Mouse (Mus musculus): Measurements from ENCODE around the gene Gm527.

Gene Gm527

GRCm38 (mm10) chr12:64917578-64918471, at the start of gene Gm527:
TSS of gene Gm527 (plus strand) at chr12:64917906.
- peak; percentile 97 for DNase-seq (ENCODE audit: low spot score)

DNA sequence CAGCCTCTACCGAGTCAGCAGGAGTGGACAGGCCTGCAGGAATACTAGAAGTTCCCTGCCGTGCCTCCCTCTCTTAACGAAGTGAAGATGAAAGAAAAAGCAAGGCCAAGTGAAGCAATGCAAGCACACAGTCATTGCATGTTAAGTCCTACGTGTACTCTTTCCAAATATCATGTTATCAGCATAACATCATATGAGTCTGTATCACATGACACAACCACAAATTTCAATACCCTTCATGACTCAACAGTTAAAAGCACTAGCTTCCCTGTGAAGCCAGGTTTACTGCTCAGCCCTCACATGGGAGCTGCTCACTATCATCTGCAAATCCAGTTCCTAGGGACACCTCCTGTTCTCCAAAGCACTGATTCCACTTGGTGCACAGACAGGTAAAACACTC, 46.6 kb upstream of the Gm527 start:
- no peak for DNase-seq (ENCODE audit: low spot score)

GRCm38 (mm10) chr12:64897060-64897730, 20.5 kb upstream of the Gm527 start:
- DNase-seq (ENCODE audit: low spot score): peak; percentile 63

DNA sequence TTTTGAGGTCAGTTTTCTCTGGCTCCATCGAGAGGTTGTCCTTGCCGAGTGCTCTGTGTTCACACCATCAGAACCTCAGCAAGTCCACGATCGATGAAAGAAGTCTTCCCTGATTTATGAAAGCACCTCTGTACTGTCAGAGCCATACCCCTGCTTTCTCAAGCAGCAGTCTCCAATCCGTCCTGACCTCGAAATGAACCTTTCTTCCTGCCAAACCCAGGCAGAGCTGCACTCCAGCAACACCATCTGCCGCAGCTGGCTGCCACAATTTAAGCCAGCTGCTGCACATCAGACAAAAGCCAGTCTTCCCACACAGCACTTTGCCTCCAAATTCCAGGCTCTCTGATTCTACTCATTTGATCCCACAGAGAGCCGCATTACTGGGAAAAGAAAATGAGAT, 15.2 kb upstream of the Gm527 start:
- peak; percentile 77 for DNase-seq (ENCODE audit: low spot score)

DNA sequence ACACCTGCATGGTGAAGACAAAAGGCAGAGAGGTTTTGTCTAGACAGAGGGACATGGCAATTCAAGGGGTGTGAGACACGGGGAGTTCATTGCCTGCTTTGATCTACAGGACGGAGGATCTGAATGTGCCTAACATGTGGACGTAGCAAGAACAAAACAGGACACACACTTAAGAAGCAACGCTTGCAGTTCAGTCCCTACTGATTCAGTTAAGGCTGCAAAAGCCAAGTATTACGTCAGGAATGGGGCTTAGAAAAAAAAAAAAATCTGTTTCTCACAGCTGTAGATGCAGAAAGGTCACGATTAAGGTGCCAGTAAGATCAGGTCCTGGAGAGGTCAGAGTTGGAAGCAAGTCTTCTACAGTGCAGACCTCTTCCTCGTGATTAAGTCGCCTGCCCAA, 14.5 kb upstream of the Gm527 start:
- no peak for DNase-seq (ENCODE audit: low spot score)

GRCm38 (mm10) chr12:64912996-64913395, 4.7 kb upstream of the Gm527 start:
- DNase-seq (ENCODE audit: low spot score): no peak

GRCm38 (mm10) chr12:64916735-64917134, 971 bp upstream of the Gm527 start:
- DNase-seq (ENCODE audit: low spot score): no peak

GRCm38 (mm10) chr12:64937493-64937892, 19.8 kb downstream of the Gm527 start:
- DNase-seq (ENCODE audit: low spot score): peak; percentile 15

DNA sequence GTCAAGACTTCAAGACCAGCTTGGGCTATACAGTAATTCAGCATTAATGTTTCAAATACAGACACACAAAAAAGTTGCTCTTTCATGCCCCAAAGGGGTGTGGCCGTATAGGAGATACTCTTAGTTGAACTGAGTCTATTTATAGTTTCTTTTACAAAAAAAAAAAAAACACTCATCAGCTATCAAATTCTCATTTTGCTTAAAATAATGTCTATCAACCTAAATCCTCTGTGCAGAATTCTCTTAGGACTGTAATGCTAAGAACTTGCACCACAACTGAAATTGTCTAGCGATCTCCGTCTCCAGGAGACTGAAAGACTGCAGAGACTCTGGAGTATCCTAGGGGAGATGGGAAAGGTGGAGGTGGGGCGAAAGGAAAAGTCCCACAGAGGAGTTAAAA, 46.9 kb downstream of the Gm527 start:
- peak; percentile 22 for DNase-seq (ENCODE audit: low spot score)

DNA sequence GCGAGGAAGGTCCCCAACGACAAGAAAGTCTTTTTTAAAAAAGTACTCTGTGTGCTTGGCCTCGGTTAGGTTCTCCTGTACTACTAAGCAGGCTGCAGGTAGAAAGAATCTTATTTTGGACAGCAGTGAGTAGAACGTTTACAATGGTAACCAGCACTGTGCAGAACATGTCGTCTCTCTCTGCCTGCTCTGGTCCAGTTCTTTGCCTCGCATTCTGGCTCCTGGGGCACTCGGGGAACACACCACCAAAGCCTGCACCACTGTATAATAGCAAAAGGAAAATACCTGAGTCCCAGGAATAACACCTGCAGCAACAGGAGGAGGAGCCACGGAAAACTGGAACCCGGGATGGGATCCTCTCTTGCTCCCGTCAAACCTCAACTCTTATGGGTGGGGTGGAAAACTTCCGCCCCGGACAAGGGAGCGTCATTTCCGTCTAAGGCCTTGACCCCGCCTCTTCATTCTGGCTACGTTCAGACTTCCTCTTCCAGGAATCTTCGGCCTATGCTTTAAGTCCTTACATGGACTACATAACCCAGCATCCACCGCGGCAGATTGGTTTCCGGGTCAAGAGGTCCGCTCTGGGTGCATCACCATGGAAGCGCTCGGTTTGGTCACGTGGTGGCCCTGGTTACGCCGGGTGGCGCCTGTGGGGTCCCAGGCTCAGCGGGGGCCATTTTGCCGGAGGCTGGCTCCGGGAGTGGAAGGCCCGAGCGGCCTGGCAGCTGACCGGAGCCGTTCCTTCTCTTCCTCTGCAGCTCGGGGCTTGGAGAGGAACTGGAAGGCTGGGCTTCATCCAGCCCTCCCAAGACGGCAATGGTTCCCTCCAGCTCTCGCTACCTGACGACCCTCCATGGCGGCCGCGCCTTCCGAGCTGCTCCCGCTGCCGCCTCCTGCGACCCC, 47.7 kb downstream of the Gm527 start, which contains the start of the genes Klhl28 and Togaram1:
Klhl28 (minus strand) TSS at position 411 of the 903 bp plus-strand sequence.
Togaram1 (plus strand) TSS at position 681 of the 903 bp plus-strand sequence.
- DNase-seq (ENCODE audit: low spot score): peak; percentile 99

- DNase-seq (ENCODE audit: low spot score): peak; percentile 71
Observed at GRCm38 (mm10) chr12:64966101-64966631, 48.5 kb downstream of the Gm527 start.

GRCm38 (mm10) chr12:64966652-64967435, 49.1 kb downstream of the Gm527 start:
- DNase-seq (ENCODE audit: low spot score): peak; percentile 57

DNA sequence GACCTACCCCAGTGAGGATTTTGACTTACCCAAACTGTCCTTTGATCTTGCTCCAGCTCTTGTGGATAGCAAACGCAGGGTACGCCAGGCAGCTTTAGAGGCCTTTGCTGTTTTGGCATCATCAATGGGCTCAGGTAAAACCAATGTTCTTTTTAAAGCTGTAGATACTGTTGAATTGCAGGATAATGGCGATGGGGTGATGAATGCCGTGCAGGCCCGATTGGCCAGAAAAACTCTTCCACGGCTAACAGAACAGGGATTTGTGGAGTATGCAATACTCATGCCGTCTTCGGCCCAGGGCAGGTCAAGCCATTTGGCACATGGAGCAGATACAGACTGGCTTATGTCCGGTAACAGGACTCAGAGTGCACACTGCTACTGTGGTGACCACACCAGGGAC, 49.8 kb downstream of the Gm527 start:
- DNase-seq (ENCODE audit: low spot score): peak; percentile 30

- DNase-seq (ENCODE audit: low spot score): no peak
Observed at GRCm38 (mm10) chr12:64968067-64968466, 50.4 kb downstream of the Gm527 start.

GRCm38 (mm10) chr12:64971399-64971798, 53.7 kb downstream of the Gm527 start:
- DNase-seq (ENCODE audit: low spot score): no peak

DNA sequence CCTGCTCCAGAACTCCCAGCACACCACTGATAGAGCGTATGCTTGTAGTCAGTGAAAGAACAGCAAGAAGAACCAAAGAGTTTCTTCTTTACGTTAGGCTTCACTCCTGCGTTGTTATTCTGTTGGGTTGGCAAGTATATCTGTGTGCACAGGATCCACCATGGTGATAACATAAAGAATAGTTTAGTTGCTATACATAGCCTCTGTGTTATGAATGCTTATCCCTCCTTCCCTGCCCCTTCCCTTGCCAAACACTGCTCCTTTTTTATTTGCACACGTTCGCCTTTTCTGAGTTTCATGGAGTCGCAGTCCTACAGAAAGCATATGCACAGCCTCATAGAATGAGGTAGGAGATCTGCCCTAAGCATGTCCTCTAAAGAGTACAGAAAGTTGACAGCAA, 54.4 kb downstream of the Gm527 start:
- DNase-seq (ENCODE audit: low spot score): no peak

Data from MN1 (cell line).